Mouse (Mus musculus): ENCODE measurements at regions not wholly inside any gene's neighbourhood (a gene's known extent, or its start where the extent isn't known, plus 50 kb on each side); places are given as distances from the start of the nearest gene placed in this dataset.

DNA sequence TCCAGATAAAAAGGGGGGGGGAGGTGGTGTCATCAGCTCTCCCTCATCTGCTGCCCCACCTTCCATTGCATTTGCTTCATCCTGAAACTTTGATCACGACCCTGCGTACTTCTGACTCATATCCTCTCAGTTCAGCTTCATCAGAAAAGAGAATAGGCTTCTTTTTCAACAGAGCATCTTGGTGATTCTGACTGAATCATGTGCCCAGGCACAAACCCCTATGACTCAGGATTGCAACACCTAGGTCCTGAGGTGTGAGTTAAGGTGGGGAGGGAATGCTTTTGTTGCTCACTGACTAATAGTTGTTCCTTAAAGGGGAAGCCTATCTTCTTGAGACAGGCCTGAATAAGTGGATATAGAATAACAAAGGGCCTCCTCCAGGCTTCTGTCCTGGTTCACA, 269.2 kb upstream of the Tank start:
- no peak overlapping the region for H3K27ac ChIP-seq (ENCODE audit: low read depth)
- H3K27me3 ChIP-seq (ENCODE audit: insufficient read depth, low read length): no peaks in the 10 kb centered on the region
- DNase-seq (no peak), ATAC-seq (ENCODE audit: insufficient read depth) (no peak)
- no peak overlapping the region for H3K4me3 ChIP-seq (ENCODE audit: low read depth, low read length)
- TF ChIP-seq CTCF (IDR thresholded peaks at IDR 0.05; ENCODE audit: low read depth): no peak
- H3K9ac ChIP-seq: no peak overlapping the region
- WGBS: 79% methylated on average over 2 of the region's 2 CpGs
- no peaks in the 10 kb centered on the region for H3K36me3 ChIP-seq (ENCODE audit: insufficient read depth)
- H3K4me2 ChIP-seq: no peak overlapping the region
- no peaks in the 10 kb centered on the region for H3K4me1 ChIP-seq (ENCODE audit: insufficient read depth)
- no peaks in the 10 kb centered on the region for H3K9me3 ChIP-seq (ENCODE audit: low read depth, low read length)

DNA sequence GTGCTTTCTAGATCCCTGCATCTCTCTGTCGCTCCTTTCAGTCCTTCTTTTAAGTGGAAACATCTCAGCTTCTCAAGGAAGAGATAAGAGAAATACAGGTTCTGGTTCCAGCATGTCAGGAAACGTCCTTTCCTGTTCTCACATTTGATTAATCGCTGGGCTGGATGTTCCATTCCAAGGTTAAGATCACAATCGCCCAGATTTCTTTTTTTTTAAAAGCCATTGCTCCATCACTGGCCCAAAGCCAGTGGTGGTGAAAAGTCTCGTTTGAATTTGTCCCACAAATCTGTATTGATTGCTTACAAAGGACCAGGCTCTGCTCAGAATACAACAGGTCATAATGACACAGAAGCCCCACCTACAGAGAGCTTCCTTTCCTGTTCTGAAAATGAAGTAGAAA, 281.2 kb upstream of the Tank start:
- WGBS: 38% methylated on average over 5 of the region's 5 CpGs
- Histone ChIP-seq H3K4me2 (no peak overlapping the region), H3K9me3 (ENCODE audit: low read depth, low read length) (no peaks in the 10 kb centered on the region), H3K4me1 (ENCODE audit: insufficient read depth) (peaks cover 15% of the 10 kb centered on the region; the same call in 1 of the 2 replicates), H3K27ac (ENCODE audit: low read depth) (no peak overlapping the region), H3K27me3 (ENCODE audit: insufficient read depth, low read length) (no peaks in the 10 kb centered on the region), H3K9ac (no peak overlapping the region), H3K36me3 (ENCODE audit: insufficient read depth) (no peaks in the 10 kb centered on the region), H3K4me3 (ENCODE audit: low read depth, low read length) (no peak overlapping the region)
- DNase-seq (peak; percentile 59), ATAC-seq (ENCODE audit: insufficient read depth) (no peak)
- no peak for TF ChIP-seq CTCF (IDR thresholded peaks at IDR 0.05; ENCODE audit: low read depth)

DNA sequence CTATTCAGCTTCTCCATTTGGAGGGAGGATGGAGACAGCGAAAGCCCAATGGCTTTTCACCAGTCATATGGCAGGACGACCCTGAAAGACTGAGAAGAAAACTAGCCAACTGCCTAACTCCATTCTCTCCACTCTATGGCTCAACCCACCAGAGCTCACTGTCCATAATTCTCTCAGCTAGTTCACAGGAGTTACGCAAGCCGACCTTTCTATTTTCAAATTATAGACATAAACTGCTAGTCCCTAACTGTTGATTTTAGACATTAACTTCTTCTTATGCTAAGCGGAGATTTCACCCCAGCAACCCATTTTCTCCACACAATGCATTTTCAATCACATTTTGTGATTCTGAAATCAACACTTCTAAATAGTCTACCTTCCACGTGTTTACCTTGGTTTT, 281.8 kb upstream of the Tank start:
- no peak for ATAC-seq (ENCODE audit: insufficient read depth)
- 69% methylated on average over 6 of the region's 6 CpGs for WGBS
- no peak for DNase-seq
- Histone ChIP-seq H3K9me3 (ENCODE audit: low read depth, low read length) (no peaks in the 10 kb centered on the region), H3K27me3 (ENCODE audit: insufficient read depth, low read length) (no peaks in the 10 kb centered on the region), H3K4me2 (no peak overlapping the region), H3K27ac (ENCODE audit: low read depth) (peak overlapping the region; percentile 42; the same call in 1 of the 2 replicates), H3K4me1 (ENCODE audit: insufficient read depth) (peaks cover 15% of the 10 kb centered on the region; the same call in 1 of the 2 replicates), H3K36me3 (ENCODE audit: insufficient read depth) (no peaks in the 10 kb centered on the region), H3K4me3 (ENCODE audit: low read depth, low read length) (no peak overlapping the region), H3K9ac (no peak overlapping the region)
- no peak for TF ChIP-seq CTCF (IDR thresholded peaks at IDR 0.05; ENCODE audit: low read depth)

DNA sequence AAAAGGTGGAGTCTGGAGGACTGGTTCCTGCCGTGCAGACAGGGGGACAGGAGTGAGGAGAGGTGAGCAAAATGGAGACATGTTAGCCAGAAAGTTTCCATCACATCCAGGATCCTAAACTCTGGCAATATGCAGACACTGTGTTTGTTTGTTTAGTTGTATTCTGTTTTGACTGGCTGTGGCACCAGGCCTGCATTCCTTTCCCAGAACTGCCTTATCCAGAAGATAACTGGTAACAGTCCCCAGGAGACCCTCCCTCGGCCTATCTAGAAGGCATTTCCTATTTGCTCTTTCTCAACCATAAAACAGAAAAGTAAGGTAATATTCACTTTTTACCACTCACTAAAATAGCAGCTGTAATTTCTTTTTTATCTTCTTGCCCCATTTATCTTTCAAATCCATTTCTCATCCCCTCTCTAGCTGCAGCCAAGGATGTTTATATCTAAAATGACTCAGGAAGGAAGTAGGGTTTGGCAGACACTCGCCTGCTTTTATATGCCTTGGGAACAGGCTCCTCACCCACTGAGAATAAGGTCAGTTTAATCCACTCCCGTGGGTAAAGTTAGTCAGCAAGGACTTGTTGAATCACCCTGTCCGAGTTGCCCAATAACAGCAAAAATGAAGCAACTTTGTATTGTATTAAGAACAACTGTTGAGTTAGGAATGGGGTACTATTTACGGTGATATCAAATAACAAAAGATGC, 283.0 kb upstream of the Tank start:
- H3K4me1 ChIP-seq (ENCODE audit: insufficient read depth): peaks cover 15% of the 10 kb centered on the region; the same call in 1 of the 2 replicates
- DNase-seq (peak; percentile 68), ATAC-seq (ENCODE audit: insufficient read depth) (peak; percentile 46; the same call in 1 of the 2 replicates)
- H3K27ac ChIP-seq (ENCODE audit: low read depth): peak overlapping the region; percentile 63
- TF ChIP-seq CTCF (IDR thresholded peaks at IDR 0.05; ENCODE audit: low read depth): no peak
- no peaks in the 10 kb centered on the region for H3K9me3 ChIP-seq (ENCODE audit: low read depth, low read length)
- H3K36me3 ChIP-seq (ENCODE audit: insufficient read depth): no peaks in the 10 kb centered on the region
- H3K27me3 ChIP-seq (ENCODE audit: insufficient read depth, low read length): no peaks in the 10 kb centered on the region
- 23% methylated on average over 6 of the region's 6 CpGs for WGBS
- no peak overlapping the region for H3K9ac ChIP-seq
- H3K4me2 ChIP-seq: 0 out of 2 replicates have a peak overlapping the region, but pooled peaks have one; percentile 1
- no peak overlapping the region for H3K4me3 ChIP-seq (ENCODE audit: low read depth, low read length)

DNA sequence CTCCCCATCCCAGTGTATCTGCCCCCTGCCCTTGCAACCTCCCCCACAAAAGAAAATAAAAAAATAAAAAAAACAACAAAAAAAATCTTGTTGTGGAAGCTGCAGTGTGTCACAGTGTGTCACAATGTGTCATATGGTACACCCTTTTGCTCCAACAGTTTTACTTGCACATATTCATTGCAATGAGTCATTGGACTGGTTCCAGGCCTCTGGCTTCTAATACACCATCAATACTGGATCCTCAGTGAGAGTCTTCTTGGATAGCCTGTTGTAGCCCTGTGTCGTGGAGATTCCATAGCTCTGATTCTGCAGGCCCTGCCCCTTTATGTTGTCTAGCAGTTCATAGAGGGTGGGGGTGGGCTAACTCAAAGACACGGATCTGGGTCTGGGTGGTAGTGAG, 290.1 kb upstream of the Tank start:
- Histone ChIP-seq H3K4me2 (no peak overlapping the region), H3K36me3 (ENCODE audit: insufficient read depth) (no peaks in the 10 kb centered on the region)
- DNase-seq: no peak

DNA sequence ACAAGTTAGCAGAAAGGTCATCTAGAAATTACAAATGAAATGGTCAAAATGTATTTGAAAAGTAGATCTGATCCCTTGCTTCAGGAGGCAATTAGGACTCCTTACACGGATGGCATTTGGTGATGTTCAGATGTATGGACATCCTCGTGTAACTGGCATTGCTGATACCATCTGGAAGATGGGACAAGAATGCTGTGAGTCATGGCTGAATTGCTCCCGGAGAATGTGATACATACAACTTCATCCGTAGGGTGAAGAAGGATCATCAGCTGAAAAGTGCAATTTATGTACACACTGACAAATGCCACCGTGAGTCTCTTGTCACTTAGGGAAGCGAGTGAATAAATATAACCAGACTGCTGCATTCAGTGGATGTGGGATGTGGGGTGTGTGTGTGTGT, 293.7 kb upstream of the Tank start:
- TF ChIP-seq CTCF (IDR thresholded peaks at IDR 0.05; ENCODE audit: low read depth): no peak
- Histone ChIP-seq H3K4me3 (ENCODE audit: low read depth, low read length) (no peak overlapping the region), H3K4me1 (ENCODE audit: insufficient read depth) (peaks cover 10% of the 10 kb centered on the region; the same call in 1 of the 2 replicates), H3K9ac (no peak overlapping the region), H3K27me3 (ENCODE audit: insufficient read depth, low read length) (no peaks in the 10 kb centered on the region), H3K36me3 (ENCODE audit: insufficient read depth) (no peaks in the 10 kb centered on the region), H3K9me3 (ENCODE audit: low read depth, low read length) (no peaks in the 10 kb centered on the region), H3K27ac (ENCODE audit: low read depth) (no peak overlapping the region), H3K4me2 (no peak overlapping the region)
- ATAC-seq (ENCODE audit: insufficient read depth): no peak
- 54% methylated on average over 6 of the region's 6 CpGs for WGBS
- DNase-seq: no peak

More for the DNA sequence above, 290.1 kb upstream of the Tank start:
- 72% methylated on average over 2 of the region's 2 CpGs for WGBS
- Histone ChIP-seq H3K9ac (no peak overlapping the region), H3K4me3 (ENCODE audit: low read depth, low read length) (no peak overlapping the region), H3K27ac (ENCODE audit: low read depth) (no peak overlapping the region), H3K9me3 (ENCODE audit: low read depth, low read length) (no peaks in the 10 kb centered on the region), H3K4me1 (ENCODE audit: insufficient read depth) (peaks cover 10% of the 10 kb centered on the region; the same call in 1 of the 2 replicates), H3K27me3 (ENCODE audit: insufficient read depth, low read length) (no peaks in the 10 kb centered on the region)
- no peak for TF ChIP-seq CTCF (IDR thresholded peaks at IDR 0.05; ENCODE audit: low read depth)
- ATAC-seq (ENCODE audit: insufficient read depth): no peak

DNA sequence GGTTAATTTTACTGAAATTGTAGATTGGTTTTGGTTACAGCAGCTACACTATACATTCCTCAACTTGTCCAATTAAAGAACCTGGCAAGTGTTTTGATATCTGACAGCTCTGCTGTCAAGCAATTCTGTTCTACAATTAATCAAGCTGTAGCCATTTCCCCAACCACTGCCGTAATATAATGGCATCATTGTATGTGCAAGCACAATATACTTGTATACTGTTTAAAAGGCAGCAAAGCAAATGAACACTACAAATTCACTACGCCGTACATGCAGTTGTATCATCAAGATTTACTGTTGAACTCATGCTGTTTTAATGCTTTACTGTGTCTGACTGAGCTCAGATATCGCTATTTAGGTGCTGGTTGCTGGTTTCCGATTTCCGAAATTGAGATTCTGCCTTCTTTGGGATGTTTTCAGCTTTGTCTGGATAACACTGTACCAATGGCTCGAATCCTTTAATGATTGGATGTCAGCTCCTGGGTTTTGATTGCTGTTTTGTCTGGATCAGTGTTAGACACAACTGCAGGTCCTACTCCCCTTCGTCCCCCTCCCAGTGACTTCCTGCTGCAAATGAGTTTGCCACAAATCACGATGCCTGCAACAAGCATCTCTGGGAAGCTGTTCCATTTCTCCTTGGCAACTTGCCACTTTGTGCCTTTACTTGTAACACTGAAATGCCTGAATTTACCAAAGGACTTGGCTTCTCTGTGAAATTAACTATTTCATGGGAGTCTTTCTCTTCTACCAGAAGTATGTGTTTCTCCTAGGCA, 294.4 kb upstream of the Tank start:
- no peak for TF ChIP-seq CTCF (IDR thresholded peaks at IDR 0.05; ENCODE audit: low read depth)
- 56% methylated on average over 9 of the region's 9 CpGs for WGBS
- no peak overlapping the region for H3K4me3 ChIP-seq (ENCODE audit: low read depth, low read length)
- H3K27me3 ChIP-seq (ENCODE audit: insufficient read depth, low read length): no peaks in the 10 kb centered on the region
- H3K9ac ChIP-seq: no peak overlapping the region
- H3K36me3 ChIP-seq (ENCODE audit: insufficient read depth): no peaks in the 10 kb centered on the region
- peak overlapping the region; percentile 33; the same call in 1 of the 2 replicates for H3K4me2 ChIP-seq
- peak; percentile 79 for DNase-seq
- no peak overlapping the region for H3K27ac ChIP-seq (ENCODE audit: low read depth)
- no peaks in the 10 kb centered on the region for H3K9me3 ChIP-seq (ENCODE audit: low read depth, low read length)
- H3K4me1 ChIP-seq (ENCODE audit: insufficient read depth): peaks cover 10% of the 10 kb centered on the region; the same call in 1 of the 2 replicates
- ATAC-seq (ENCODE audit: insufficient read depth): 0 out of 2 replicates have a peak, but pooled peaks have one; percentile 31
